Mouse (Mus musculus): ENCODE data around the gene Micu1. TPM values are rescaled to one million over a fixed set of nuclear protein-coding genes. Genes with fewer than 3 reads are reported as not detected.
A peak's percentile ranks its signal among the peaks of the same experiment; 100 is the strongest.
"Not testable (repeated sequence)": the region's sequence is repeated elsewhere in the genome, so short reads cannot be mapped to it uniquely, and the experiment has no call there.

The Micu1 gene
- polyA plus RNA-seq, 1 experiment from 2014 or later: 40.4 TPM

DNA sequence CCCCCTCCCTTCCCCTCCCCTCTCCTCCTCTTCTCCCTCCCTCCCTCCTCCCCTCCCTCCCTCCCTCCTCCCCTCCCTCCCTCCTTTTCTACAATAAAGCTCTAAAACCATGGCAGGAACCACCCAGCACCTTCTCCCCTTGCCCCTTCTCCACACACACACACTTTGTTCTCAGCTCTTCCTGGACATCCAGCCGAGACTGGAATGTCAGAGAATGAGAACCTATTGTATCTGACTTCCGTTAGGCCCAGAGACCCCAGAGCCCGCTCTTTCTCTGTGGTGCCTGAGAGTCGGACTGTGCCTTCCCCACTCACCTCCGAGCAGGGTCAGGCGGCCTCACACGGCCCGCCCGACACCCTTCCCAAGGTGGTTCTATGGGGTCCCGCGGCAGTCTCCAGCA lies 166.0 kb downstream of the Micu1 start:
- H3K9ac ChIP-seq: no peak overlapping the region
- no peak overlapping the region for H3K4me2 ChIP-seq
- peaks cover 35% of the 10 kb centered on the region for H3K4me1 ChIP-seq
- H3K27me3 ChIP-seq (replicated peaks): no peaks in the 10 kb centered on the region
- H3K36me3 ChIP-seq: peaks cover 9% of the 10 kb centered on the region
- no peaks in the 10 kb centered on the region for H3K9me3 ChIP-seq (replicated peaks)
- ATAC-seq: no peak
- 54% methylated on average over 11 of the region's 11 CpGs for WGBS (ENCODE audit: insufficient replicate concordance)
- no peak overlapping the region for H3K4me3 ChIP-seq
- no peak overlapping the region for H3K27ac ChIP-seq

- H3K4me1 ChIP-seq: peaks cover 42% of the 10 kb centered on the region
- H3K36me3 ChIP-seq: no peaks in the 10 kb centered on the region
- H3K4me2 ChIP-seq: no peak overlapping the region
- no peak overlapping the region for H3K4me3 ChIP-seq
- H3K9me3 ChIP-seq (replicated peaks): no peaks in the 10 kb centered on the region
- ATAC-seq: no peak
- no peak overlapping the region for H3K27ac ChIP-seq
- no peaks in the 10 kb centered on the region for H3K27me3 ChIP-seq (replicated peaks)
- WGBS (ENCODE audit: insufficient replicate concordance): 88% methylated on average over 6 of the region's 6 CpGs
- no peak overlapping the region; the same call in 1 of the 2 replicates for H3K9ac ChIP-seq
Observed at GRCm38 (mm10) chr10:59870038-59870437, 167.8 kb downstream of the Micu1 start.

- ATAC-seq; H3K36me3 ChIP-seq; H3K4me3 ChIP-seq; H3K9me3 ChIP-seq (replicated peaks); H3K27me3 ChIP-seq (replicated peaks): not testable (repeated sequence)
- WGBS (ENCODE audit: insufficient replicate concordance): 88% methylated on average over 4 of the region's 4 CpGs
- Histone ChIP-seq H3K27ac (peak overlapping the region; percentile 98), H3K9ac (peak overlapping the region; percentile 76), H3K4me2 (peak overlapping the region; percentile 76), H3K4me1 (peaks cover 62% of the 10 kb centered on the region)
Observed at GRCm38 (mm10) chr10:59872651-59873050, 170.4 kb downstream of the Micu1 start.

GRCm38 (mm10) chr10:59873206-59873605 lies 170.9 kb downstream of the Micu1 start:
- peaks cover 68% of the 10 kb centered on the region for H3K4me1 ChIP-seq

GRCm38 (mm10) chr10:59873613-59874012 lies 171.3 kb downstream of the Micu1 start:
- peak; percentile 84 for ATAC-seq
- Histone ChIP-seq H3K4me3 (peak overlapping the region; percentile 55), H3K27me3 (replicated peaks) (no peaks in the 10 kb centered on the region), H3K36me3 (no peaks in the 10 kb centered on the region), H3K27ac (peak overlapping the region; percentile 98), H3K9ac (peak overlapping the region; percentile 76), H3K9me3 (replicated peaks) (no peaks in the 10 kb centered on the region), H3K4me1 (peaks cover 69% of the 10 kb centered on the region), H3K4me2 (peak overlapping the region; percentile 76)
- WGBS (ENCODE audit: insufficient replicate concordance): 18% methylated on average over 5 of the region's 5 CpGs

More at GRCm38 (mm10) chr10:59873206-59873605, 170.9 kb downstream of the Micu1 start:
- Histone ChIP-seq H3K27me3 (replicated peaks) (no peaks in the 10 kb centered on the region), H3K27ac (peak overlapping the region; percentile 98), H3K9ac (peak overlapping the region; percentile 76), H3K9me3 (replicated peaks) (no peaks in the 10 kb centered on the region), H3K4me3 (peak overlapping the region; percentile 55), H3K36me3 (no peaks in the 10 kb centered on the region), H3K4me2 (peak overlapping the region; percentile 76)
- WGBS (ENCODE audit: insufficient replicate concordance): 27% methylated on average over 5 of the region's 5 CpGs
- peak; percentile 73 for ATAC-seq

GRCm38 (mm10) chr10:59875396-59875795 lies 173.1 kb downstream of the Micu1 start:
- Histone ChIP-seq H3K27ac (peak overlapping the region; percentile 98), H3K4me1 (peaks cover 69% of the 10 kb centered on the region), H3K27me3 (replicated peaks) (no peaks in the 10 kb centered on the region), H3K9ac (peak overlapping the region; percentile 76), H3K9me3 (replicated peaks) (no peaks in the 10 kb centered on the region), H3K4me3 (peak overlapping the region; percentile 55), H3K4me2 (peak overlapping the region; percentile 76), H3K36me3 (no peaks in the 10 kb centered on the region)
- 35% methylated on average over 1 of the region's 1 CpGs for WGBS (ENCODE audit: insufficient replicate concordance)
- peak; percentile 79 for ATAC-seq

DNA sequence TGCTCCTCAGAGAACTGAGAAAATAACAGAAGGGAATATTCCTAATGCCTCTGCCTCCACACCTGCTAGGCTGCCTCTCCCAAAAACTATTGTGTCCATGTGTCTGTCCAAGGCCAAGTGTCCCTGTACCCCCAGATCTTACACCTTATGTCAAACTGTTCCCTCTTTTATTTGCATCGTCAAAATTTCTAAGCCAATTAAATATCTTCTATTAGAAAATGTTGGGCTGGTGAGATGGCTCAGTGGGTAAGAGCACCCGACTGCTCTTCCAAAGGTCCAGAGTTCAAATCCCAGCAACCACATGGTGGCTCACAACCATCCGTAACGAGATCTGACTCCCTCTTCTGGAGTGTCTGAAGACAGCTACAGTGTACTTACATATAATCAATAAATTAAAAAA lies 174.4 kb downstream of the Micu1 start:
- not testable (repeated sequence) for H3K9me3 ChIP-seq (replicated peaks); H3K4me3 ChIP-seq; H3K36me3 ChIP-seq; H3K27me3 ChIP-seq (replicated peaks); ATAC-seq
- peaks cover 82% of the 10 kb centered on the region for H3K4me1 ChIP-seq
- 90% methylated on average over 4 of the region's 4 CpGs for WGBS (ENCODE audit: insufficient replicate concordance)
- H3K27ac ChIP-seq: peak overlapping the region; percentile 98
- peak overlapping the region; percentile 40; the same call in 1 of the 2 replicates for H3K9ac ChIP-seq
- peak overlapping the region; percentile 76 for H3K4me2 ChIP-seq

GRCm38 (mm10) chr10:59877421-59878117 lies 175.3 kb downstream of the Micu1 start:
- WGBS (ENCODE audit: insufficient replicate concordance): 74% methylated on average over 15 of the region's 15 CpGs
- Histone ChIP-seq H3K4me2 (peak overlapping the region; percentile 74), H3K9ac (0 out of 2 replicates have a peak overlapping the region, but pooled peaks have one; percentile 97), H3K4me3 (no peak overlapping the region), H3K4me1 (peaks cover 84% of the 10 kb centered on the region), H3K27me3 (replicated peaks) (no peaks in the 10 kb centered on the region), H3K9me3 (replicated peaks) (no peaks in the 10 kb centered on the region), H3K27ac (peak overlapping the region; percentile 100), H3K36me3 (peaks cover 6% of the 10 kb centered on the region)
- no peak for ATAC-seq

- ATAC-seq: no peak
- Histone ChIP-seq H3K9ac (peak overlapping the region; percentile 97), H3K4me1 (peaks cover 84% of the 10 kb centered on the region), H3K36me3 (peaks cover 18% of the 10 kb centered on the region), H3K27ac (peak overlapping the region; percentile 100), H3K4me2 (peak overlapping the region; percentile 74), H3K4me3 (peak overlapping the region; percentile 95), H3K9me3 (replicated peaks) (no peaks in the 10 kb centered on the region), H3K27me3 (replicated peaks) (no peaks in the 10 kb centered on the region)
- WGBS (ENCODE audit: insufficient replicate concordance): 13% methylated on average over 5 of the region's 5 CpGs
Observed at GRCm38 (mm10) chr10:59878823-59879222, 176.5 kb downstream of the Micu1 start.

DNA sequence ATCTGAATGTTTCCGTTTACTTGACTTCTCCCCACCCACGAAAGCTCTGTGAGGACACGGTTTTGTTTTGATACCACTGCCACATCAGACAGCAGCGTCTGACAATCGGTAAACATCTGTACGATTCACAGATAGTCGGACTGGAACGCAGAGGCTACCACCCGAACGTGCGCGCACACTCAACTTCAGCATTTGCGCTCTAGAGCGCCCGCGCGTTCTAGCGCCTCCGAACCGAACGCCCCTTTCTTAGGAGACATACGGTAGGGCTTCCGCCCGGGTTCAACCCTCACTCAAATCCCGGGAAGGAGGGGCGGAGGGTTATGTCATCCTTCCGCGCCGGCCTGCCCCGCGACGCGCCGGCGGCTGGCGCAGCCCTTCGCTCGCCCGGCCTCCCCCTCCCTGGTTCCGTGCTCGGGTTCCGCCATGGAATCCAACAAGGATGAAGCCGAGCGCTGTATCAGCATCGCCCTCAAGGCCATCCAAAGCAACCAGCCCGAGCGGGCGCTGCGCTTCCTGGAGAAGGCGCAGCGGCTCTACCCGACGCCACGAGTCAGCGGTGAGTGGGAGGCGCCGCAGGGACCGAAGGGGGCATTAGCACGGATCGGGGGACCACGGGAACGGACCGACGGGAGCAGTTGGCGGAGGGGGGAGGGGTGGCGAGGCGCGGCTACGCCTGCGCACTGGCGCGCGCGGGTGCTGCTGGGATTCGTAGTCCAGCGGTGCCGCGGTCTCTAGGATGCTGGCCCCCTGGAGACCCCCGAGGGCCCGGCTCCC lies 177.2 kb downstream of the Micu1 start, which contains the start of gene Dnajb12:
Gene Dnajb12 (plus strand): TSS at position 302 of the 774 bp plus-strand sequence.
- H3K4me1 ChIP-seq: peaks cover 84% of the 10 kb centered on the region
- under 1% methylated on average over 79 of the region's 80 CpGs for WGBS (ENCODE audit: insufficient replicate concordance)
- H3K4me2 ChIP-seq: peak within 1 kb of the TSS; percentile 74

GRCm38 (mm10) chr10:59880029-59880386 lies 177.7 kb downstream of the Micu1 start:
- Histone ChIP-seq H3K27ac (peak overlapping the region; percentile 100), H3K9me3 (replicated peaks) (no peaks in the 10 kb centered on the region), H3K4me1 (peaks cover 84% of the 10 kb centered on the region), H3K4me3 (peak overlapping the region; percentile 95), H3K27me3 (replicated peaks) (no peaks in the 10 kb centered on the region), H3K4me2 (peak overlapping the region; percentile 74), H3K36me3 (peaks cover 30% of the 10 kb centered on the region), H3K9ac (peak overlapping the region; percentile 97)
- peak; percentile 21; the same call in 1 of the 2 replicates for ATAC-seq
- WGBS (ENCODE audit: insufficient replicate concordance): under 1% methylated on average over 13 of the region's 13 CpGs

More for the DNA sequence above, 177.2 kb downstream of the Micu1 start, which contains the start of gene Dnajb12:
- peaks cover 25% of the 10 kb centered on the region for H3K36me3 ChIP-seq
- ATAC-seq: peak; percentile 82
- H3K4me3 ChIP-seq: peak within 1 kb of the TSS; percentile 95
- H3K27ac ChIP-seq: peak within 1 kb of the TSS; percentile 100
- H3K9me3 ChIP-seq (replicated peaks): no peaks in the 10 kb centered on the region
- H3K27me3 ChIP-seq (replicated peaks): no peaks in the 10 kb centered on the region
- H3K9ac ChIP-seq: peak within 1 kb of the TSS; percentile 97

- Histone ChIP-seq H3K36me3 (peaks cover 38% of the 10 kb centered on the region), H3K27me3 (replicated peaks) (no peaks in the 10 kb centered on the region), H3K4me3 (peak overlapping the region; percentile 95), H3K9ac (peak overlapping the region; percentile 97), H3K4me2 (peak overlapping the region; percentile 74), H3K9me3 (replicated peaks) (no peaks in the 10 kb centered on the region), H3K27ac (peak overlapping the region; percentile 100), H3K4me1 (peaks cover 85% of the 10 kb centered on the region)
- 60% methylated on average over 7 of the region's 7 CpGs for WGBS (ENCODE audit: insufficient replicate concordance)
- ATAC-seq: no peak
Observed at GRCm38 (mm10) chr10:59880837-59881236, 178.6 kb downstream of the Micu1 start.
